Mouse (Mus musculus): ENCODE results near the gene Gm5737. TPM values are rescaled to one million over a fixed set of nuclear protein-coding genes. Genes with fewer than 3 reads are reported as not detected.

Gm5737 gene
- total RNA-seq (2021) (under 1 TPM in 1 of 2 experiments, not detected in 1; 0.34 TPM), polyA plus RNA-seq (2012; rRNA removed) (0.56 and 0.70 TPM in 2 replicates)
- long read RNA-seq = 0 reads

DNA sequence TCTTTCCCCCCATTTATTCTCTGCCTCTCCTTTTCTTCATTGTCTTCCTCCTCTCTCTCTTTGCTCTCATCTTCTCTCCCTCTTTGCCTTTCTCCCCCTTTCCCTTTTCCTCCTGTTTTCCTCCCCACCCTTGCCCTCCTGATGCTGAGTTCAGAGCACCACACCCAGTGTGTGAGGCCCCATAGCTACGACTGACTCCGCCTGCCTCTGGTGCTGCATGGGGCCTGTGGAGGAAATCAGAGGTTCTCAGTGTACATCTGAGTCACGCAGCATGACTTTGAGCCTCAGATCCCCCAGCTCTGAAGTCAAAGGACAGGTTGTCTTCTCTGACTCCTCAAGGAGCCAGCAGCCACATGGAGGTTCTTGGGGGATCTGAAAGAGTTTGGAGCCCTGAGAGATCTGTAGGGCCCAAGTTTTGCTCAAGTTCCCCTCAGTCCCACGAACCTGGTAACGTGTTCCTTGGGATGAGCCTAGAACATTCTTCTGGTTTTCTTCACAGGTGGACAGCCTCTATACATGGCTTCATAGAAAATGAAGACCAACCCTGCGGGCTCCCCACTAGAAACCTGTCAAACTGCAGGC, at the start of gene Gm5737:
TSS of gene Gm5737 (plus strand) at position 532 of the 582 bp plus-strand sequence.
- no peak for TF ChIP-seq POLR2A (IDR thresholded peaks at IDR 0.05; ENCODE audit: insufficient read depth, low read depth, low read length)
- no peak for TF ChIP-seq EP300 (IDR thresholded peaks at IDR 0.05; ENCODE audit: insufficient read depth, low read depth, low read length)
- no peak for TF ChIP-seq CTCF (IDR thresholded peaks at IDR 0.05)
- no peak within 1 kb of the TSS for H3K4me3 ChIP-seq
- H3K36me3 ChIP-seq (ENCODE audit: control insufficient read depth, insufficient read depth, low read length) = no peaks in the 10 kb centered on the region
- H3K9ac ChIP-seq (ENCODE audit: low read depth, low read length) = no peak within 1 kb of the TSS
- peaks cover 2% of the 10 kb centered on the region; the same call in 1 of the 2 replicates for H3K27me3 ChIP-seq (ENCODE audit: control insufficient read depth, insufficient read depth, low read length)
- WGBS = 78% methylated on average over 6 of the region's 6 CpGs
- H3K4me1 ChIP-seq (ENCODE audit: control insufficient read depth, insufficient read depth, low read length) = no peaks in the 10 kb centered on the region
- no peaks in the 10 kb centered on the region for H3K79me2 ChIP-seq (replicated peaks; ENCODE audit: control insufficient read depth, insufficient read depth, low read length)
- DNase-seq = no peak
- no peak within 1 kb of the TSS for H3K27ac ChIP-seq
- intact Hi-C loops (cut with DNase I) = no loop called here

GRCm38 (mm10) chr7:120767369-120767768, 44.8 kb upstream of the Gm5737 start:
- intact Hi-C loops (cut with DNase I) = no loop called here
- DNase-seq = no peak
- Histone ChIP-seq H3K4me1 (ENCODE audit: control insufficient read depth, insufficient read depth, low read length) (no peaks in the 10 kb centered on the region), H3K27ac (no peak overlapping the region), H3K4me3 (no peak overlapping the region), H3K9ac (ENCODE audit: low read depth, low read length) (no peak overlapping the region), H3K36me3 (ENCODE audit: control insufficient read depth, insufficient read depth, low read length) (no peaks in the 10 kb centered on the region), H3K79me2 (replicated peaks; ENCODE audit: control insufficient read depth, insufficient read depth, low read length) (no peaks in the 10 kb centered on the region), H3K27me3 (ENCODE audit: control insufficient read depth, insufficient read depth, low read length) (no peaks in the 10 kb centered on the region)
- TF ChIP-seq EP300 (IDR thresholded peaks at IDR 0.05; ENCODE audit: insufficient read depth, low read depth, low read length) = no peak
- TF ChIP-seq CTCF (IDR thresholded peaks at IDR 0.05) = no peak
- TF ChIP-seq POLR2A (IDR thresholded peaks at IDR 0.05; ENCODE audit: insufficient read depth, low read depth, low read length) = no peak
- WGBS = 25% methylated on average over 1 of the region's 1 CpGs

DNA sequence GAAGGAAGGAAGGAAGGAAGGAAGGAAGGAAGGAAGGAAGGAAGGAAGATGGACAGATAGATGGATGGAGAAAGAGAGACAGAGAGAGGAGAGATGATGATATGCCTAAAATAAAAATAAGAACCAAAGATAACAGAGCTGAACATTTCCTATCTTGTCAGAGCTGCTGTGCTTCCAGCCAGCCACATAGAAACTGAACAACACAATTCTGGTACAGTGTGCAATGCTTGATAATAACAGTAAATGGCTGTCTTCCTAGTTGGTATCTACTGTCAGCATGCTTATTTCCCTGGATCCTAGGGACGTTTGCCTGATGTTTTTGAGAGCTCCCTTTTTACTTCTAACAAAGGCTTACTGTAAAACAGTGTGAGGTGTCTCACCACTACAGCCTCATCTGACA, 40.8 kb upstream of the Gm5737 start:
- TF ChIP-seq EP300 (IDR thresholded peaks at IDR 0.05; ENCODE audit: insufficient read depth, low read depth, low read length) = no peak
- TF ChIP-seq POLR2A (IDR thresholded peaks at IDR 0.05; ENCODE audit: insufficient read depth, low read depth, low read length) = no peak
- TF ChIP-seq CTCF (IDR thresholded peaks at IDR 0.05) = no peak
- Histone ChIP-seq H3K36me3 (ENCODE audit: control insufficient read depth, insufficient read depth, low read length) (no peaks in the 10 kb centered on the region), H3K27ac (no peak overlapping the region), H3K9ac (ENCODE audit: low read depth, low read length) (no peak overlapping the region), H3K79me2 (replicated peaks; ENCODE audit: control insufficient read depth, insufficient read depth, low read length) (no peaks in the 10 kb centered on the region), H3K4me3 (no peak overlapping the region), H3K27me3 (ENCODE audit: control insufficient read depth, insufficient read depth, low read length) (no peaks in the 10 kb centered on the region), H3K4me1 (ENCODE audit: control insufficient read depth, insufficient read depth, low read length) (no peaks in the 10 kb centered on the region)
- 49% methylated on average over 1 of the region's 1 CpGs for WGBS
- intact Hi-C loops (cut with DNase I) = no loop called here
- no peak for DNase-seq

GRCm38 (mm10) chr7:120778012-120778411, 34.2 kb upstream of the Gm5737 start:
- no peaks in the 10 kb centered on the region for H3K4me1 ChIP-seq (ENCODE audit: control insufficient read depth, insufficient read depth, low read length)
- WGBS = 52% methylated on average over 2 of the region's 2 CpGs
- H3K27me3 ChIP-seq (ENCODE audit: control insufficient read depth, insufficient read depth, low read length) = no peaks in the 10 kb centered on the region
- H3K79me2 ChIP-seq (replicated peaks; ENCODE audit: control insufficient read depth, insufficient read depth, low read length) = no peaks in the 10 kb centered on the region
- TF ChIP-seq EP300 (IDR thresholded peaks at IDR 0.05; ENCODE audit: insufficient read depth, low read depth, low read length) (no peak), CTCF (IDR thresholded peaks at IDR 0.05) (no peak), POLR2A (IDR thresholded peaks at IDR 0.05; ENCODE audit: insufficient read depth, low read depth, low read length) (no peak)
- no peak overlapping the region for H3K27ac ChIP-seq
- DNase-seq = no peak
- H3K36me3 ChIP-seq (ENCODE audit: control insufficient read depth, insufficient read depth, low read length) = no peaks in the 10 kb centered on the region
- H3K9ac ChIP-seq (ENCODE audit: low read depth, low read length) = no peak overlapping the region
- intact Hi-C loops (cut with DNase I) = no loop called here
- no peak overlapping the region for H3K4me3 ChIP-seq

GRCm38 (mm10) chr7:120795544-120795943, 16.6 kb upstream of the Gm5737 start:
- Histone ChIP-seq H3K4me1 (ENCODE audit: control insufficient read depth, insufficient read depth, low read length) (peaks cover 2% of the 10 kb centered on the region; the same call in 1 of the 2 replicates), H3K9ac (ENCODE audit: low read depth, low read length) (no peak overlapping the region), H3K4me3 (no peak overlapping the region), H3K36me3 (ENCODE audit: control insufficient read depth, insufficient read depth, low read length) (no peaks in the 10 kb centered on the region), H3K27ac (no peak overlapping the region), H3K27me3 (ENCODE audit: control insufficient read depth, insufficient read depth, low read length) (no peaks in the 10 kb centered on the region), H3K79me2 (replicated peaks; ENCODE audit: control insufficient read depth, insufficient read depth, low read length) (no peaks in the 10 kb centered on the region)
- intact Hi-C loops (cut with DNase I) = no loop called here
- WGBS = 26% methylated on average over 4 of the region's 4 CpGs
- TF ChIP-seq CTCF (IDR thresholded peaks at IDR 0.05) (no peak), POLR2A (IDR thresholded peaks at IDR 0.05; ENCODE audit: insufficient read depth, low read depth, low read length) (no peak)
- peak in 1 of 2 experiments; percentile 9 for DNase-seq

- Histone ChIP-seq H3K9ac (ENCODE audit: low read depth, low read length) (no peak overlapping the region), H3K36me3 (ENCODE audit: control insufficient read depth, insufficient read depth, low read length) (no peaks in the 10 kb centered on the region), H3K27ac (no peak overlapping the region), H3K27me3 (ENCODE audit: control insufficient read depth, insufficient read depth, low read length) (no peaks in the 10 kb centered on the region), H3K4me1 (ENCODE audit: control insufficient read depth, insufficient read depth, low read length) (peaks cover 2% of the 10 kb centered on the region; the same call in 1 of the 2 replicates), H3K79me2 (replicated peaks; ENCODE audit: control insufficient read depth, insufficient read depth, low read length) (no peaks in the 10 kb centered on the region), H3K4me3 (no peak overlapping the region)
- TF ChIP-seq EP300 (IDR thresholded peaks at IDR 0.05; ENCODE audit: insufficient read depth, low read depth, low read length) (no peak), POLR2A (IDR thresholded peaks at IDR 0.05; ENCODE audit: insufficient read depth, low read depth, low read length) (no peak), CTCF (IDR thresholded peaks at IDR 0.05) (no peak)
- intact Hi-C loops (cut with DNase I) = no loop called here
- peak in 1 of 2 experiments; percentile 11 for DNase-seq
- WGBS = 40% methylated on average over 3 of the region's 3 CpGs
Measured at GRCm38 (mm10) chr7:120796369-120796768, 15.8 kb upstream of the Gm5737 start.
